Mouse (Mus musculus): ENCODE measurements at regions not wholly inside any gene's neighbourhood (a gene's known extent, or its start where the extent isn't known, plus 50 kb on each side); places are given as distances from the start of the nearest gene placed in this dataset.

DNA sequence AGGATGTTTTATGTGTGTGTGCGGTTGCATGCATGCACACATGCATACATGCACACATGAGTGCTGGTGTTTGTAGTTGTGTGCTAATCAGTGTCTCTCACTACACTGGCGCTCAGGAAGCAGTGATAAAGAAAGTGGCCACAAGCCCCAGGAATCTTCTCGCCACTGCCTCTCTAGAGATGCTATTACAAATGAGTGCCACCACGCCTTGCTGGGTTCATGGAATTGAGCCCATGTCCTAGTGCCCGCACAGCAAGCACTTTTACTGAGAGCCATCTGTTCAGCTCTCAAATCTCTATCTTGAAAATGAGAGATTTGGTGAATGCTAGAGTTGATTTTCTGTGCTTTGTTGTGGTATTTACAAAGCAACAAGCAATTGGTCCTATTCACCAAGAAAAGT, 373.3 kb downstream of the Lpin1 start:
- Histone ChIP-seq H3K4me3 (replicated peaks; ENCODE audit: low read length) (no peak overlapping the region), H3K36me3 (ENCODE audit: insufficient read depth, low read length) (no peaks in the 10 kb centered on the region), H3K9me3 (ENCODE audit: low read length) (no peaks in the 10 kb centered on the region), H3K27me3 (ENCODE audit: insufficient read depth, low read length) (no peaks in the 10 kb centered on the region), H3K4me1 (replicated peaks; ENCODE audit: low read depth, low read length) (no peaks in the 10 kb centered on the region)
- no peak for TF ChIP-seq CTCF (conservative IDR thresholded peaks at IDR 0.05; ENCODE audit: low read length)
- TF ChIP-seq NANOG (IDR thresholded peaks at IDR 0.05; ENCODE audit: borderline replicate concordance, low read length) = no peak
- no peak for TF ChIP-seq POU5F1 (IDR thresholded peaks at IDR 0.05; ENCODE audit: borderline replicate concordance, low read length)

DNA sequence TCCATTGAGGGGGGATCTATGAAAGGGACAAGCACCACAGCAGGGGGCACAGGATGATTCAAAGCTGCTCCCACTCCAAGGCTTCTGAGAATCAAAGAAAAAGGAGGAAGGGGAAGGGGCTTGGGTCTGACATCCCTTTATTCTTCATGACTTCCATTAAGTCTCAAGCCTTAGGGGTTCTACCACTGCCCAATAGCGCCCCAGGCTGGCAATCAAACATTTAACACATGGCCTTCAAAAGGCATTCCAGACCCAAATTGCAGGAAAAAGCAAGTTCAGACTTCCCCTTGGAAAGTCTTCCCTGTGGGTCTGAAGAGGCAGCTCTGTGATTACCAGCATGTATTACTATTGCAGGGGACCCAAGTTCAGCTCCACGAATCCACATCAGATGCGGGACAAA, 377.2 kb downstream of the Lpin1 start:
- Histone ChIP-seq H3K4me3 (replicated peaks; ENCODE audit: low read length) (no peak overlapping the region), H3K27me3 (ENCODE audit: insufficient read depth, low read length) (no peaks in the 10 kb centered on the region), H3K36me3 (ENCODE audit: insufficient read depth, low read length) (no peaks in the 10 kb centered on the region), H3K4me1 (replicated peaks; ENCODE audit: low read depth, low read length) (no peaks in the 10 kb centered on the region), H3K9me3 (ENCODE audit: low read length) (no peaks in the 10 kb centered on the region)
- TF ChIP-seq POU5F1 (IDR thresholded peaks at IDR 0.05; ENCODE audit: borderline replicate concordance, low read length) (no peak), CTCF (conservative IDR thresholded peaks at IDR 0.05; ENCODE audit: low read length) (no peak), NANOG (IDR thresholded peaks at IDR 0.05; ENCODE audit: borderline replicate concordance, low read length) (no peak)

GRCm38 (mm10) chr12:16232828-16233227, 377.9 kb downstream of the Lpin1 start:
- no peaks in the 10 kb centered on the region for H3K9me3 ChIP-seq (ENCODE audit: low read length)
- no peak overlapping the region for H3K4me3 ChIP-seq (replicated peaks; ENCODE audit: low read length)
- no peaks in the 10 kb centered on the region for H3K4me1 ChIP-seq (replicated peaks; ENCODE audit: low read depth, low read length)
- no peaks in the 10 kb centered on the region for H3K27me3 ChIP-seq (ENCODE audit: insufficient read depth, low read length)
- TF ChIP-seq POU5F1 (IDR thresholded peaks at IDR 0.05; ENCODE audit: borderline replicate concordance, low read length) = no peak
- no peak for TF ChIP-seq CTCF (conservative IDR thresholded peaks at IDR 0.05; ENCODE audit: low read length)
- no peak for TF ChIP-seq NANOG (IDR thresholded peaks at IDR 0.05; ENCODE audit: borderline replicate concordance, low read length)
- no peaks in the 10 kb centered on the region for H3K36me3 ChIP-seq (ENCODE audit: insufficient read depth, low read length)

DNA sequence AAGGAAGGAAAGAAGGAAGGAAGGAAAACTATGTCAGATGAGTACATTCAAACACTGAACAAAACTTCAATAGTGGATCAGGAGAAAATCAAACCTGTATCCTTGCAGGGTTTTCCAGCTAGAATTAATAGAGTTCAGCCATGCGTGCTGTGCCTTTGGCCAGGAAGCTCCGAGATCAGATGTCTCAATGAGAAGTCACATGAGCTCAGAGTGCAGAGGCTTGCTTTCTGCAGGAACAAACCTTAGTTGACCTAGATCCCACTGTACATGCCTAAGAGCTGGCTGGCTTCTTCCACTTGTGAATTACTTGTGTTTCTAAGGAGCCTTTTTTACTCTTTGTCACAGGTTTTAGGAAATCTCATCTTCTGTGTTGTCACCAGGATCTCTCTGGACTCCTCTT, 378.7 kb downstream of the Lpin1 start:
- Histone ChIP-seq H3K27me3 (ENCODE audit: insufficient read depth, low read length) (no peaks in the 10 kb centered on the region), H3K36me3 (ENCODE audit: insufficient read depth, low read length) (no peaks in the 10 kb centered on the region), H3K4me3 (replicated peaks; ENCODE audit: low read length) (no peak overlapping the region), H3K4me1 (replicated peaks; ENCODE audit: low read depth, low read length) (no peaks in the 10 kb centered on the region), H3K9me3 (ENCODE audit: low read length) (no peaks in the 10 kb centered on the region)
- TF ChIP-seq NANOG (IDR thresholded peaks at IDR 0.05; ENCODE audit: borderline replicate concordance, low read length) (no peak), CTCF (conservative IDR thresholded peaks at IDR 0.05; ENCODE audit: low read length) (no peak), POU5F1 (IDR thresholded peaks at IDR 0.05; ENCODE audit: borderline replicate concordance, low read length) (no peak)

DNA sequence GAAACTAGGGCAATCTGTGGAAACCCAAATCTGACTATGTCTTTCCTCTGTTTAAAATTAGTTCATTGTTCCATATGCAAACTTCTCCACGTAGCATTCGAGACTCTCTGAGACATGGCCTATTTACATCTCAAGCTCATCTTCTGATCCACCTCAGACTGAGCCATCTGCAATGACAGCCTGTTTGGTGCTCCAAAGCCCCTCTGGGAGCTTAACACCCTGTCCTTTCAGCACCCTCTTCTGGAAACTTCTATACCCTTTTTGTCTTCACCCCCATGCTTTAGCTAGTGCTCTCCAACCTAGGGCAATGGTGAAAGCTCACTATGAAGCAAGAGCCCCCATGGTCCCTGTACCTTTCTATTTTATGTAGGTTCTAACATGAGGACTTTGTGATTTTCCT, 379.7 kb downstream of the Lpin1 start:
- Histone ChIP-seq H3K4me3 (replicated peaks; ENCODE audit: low read length) (no peak overlapping the region), H3K4me1 (replicated peaks; ENCODE audit: low read depth, low read length) (no peaks in the 10 kb centered on the region), H3K27me3 (ENCODE audit: insufficient read depth, low read length) (no peaks in the 10 kb centered on the region), H3K9me3 (ENCODE audit: low read length) (no peaks in the 10 kb centered on the region), H3K36me3 (ENCODE audit: insufficient read depth, low read length) (no peaks in the 10 kb centered on the region)
- no peak for TF ChIP-seq POU5F1 (IDR thresholded peaks at IDR 0.05; ENCODE audit: borderline replicate concordance, low read length)
- no peak for TF ChIP-seq NANOG (IDR thresholded peaks at IDR 0.05; ENCODE audit: borderline replicate concordance, low read length)
- no peak for TF ChIP-seq CTCF (conservative IDR thresholded peaks at IDR 0.05; ENCODE audit: low read length)

GRCm38 (mm10) chr12:16225428-16225827, 385.3 kb downstream of the Lpin1 start:
- H3K4me3 ChIP-seq (replicated peaks; ENCODE audit: low read length) = no peak overlapping the region
- no peaks in the 10 kb centered on the region for H3K36me3 ChIP-seq (ENCODE audit: insufficient read depth, low read length)
- H3K4me1 ChIP-seq (replicated peaks; ENCODE audit: low read depth, low read length) = no peaks in the 10 kb centered on the region
- TF ChIP-seq CTCF (conservative IDR thresholded peaks at IDR 0.05; ENCODE audit: low read length) (no peak), NANOG (IDR thresholded peaks at IDR 0.05; ENCODE audit: borderline replicate concordance, low read length) (no peak), POU5F1 (IDR thresholded peaks at IDR 0.05; ENCODE audit: borderline replicate concordance, low read length) (no peak)
- no peaks in the 10 kb centered on the region for H3K27me3 ChIP-seq (ENCODE audit: insufficient read depth, low read length)
- no peaks in the 10 kb centered on the region for H3K9me3 ChIP-seq (ENCODE audit: low read length)

DNA sequence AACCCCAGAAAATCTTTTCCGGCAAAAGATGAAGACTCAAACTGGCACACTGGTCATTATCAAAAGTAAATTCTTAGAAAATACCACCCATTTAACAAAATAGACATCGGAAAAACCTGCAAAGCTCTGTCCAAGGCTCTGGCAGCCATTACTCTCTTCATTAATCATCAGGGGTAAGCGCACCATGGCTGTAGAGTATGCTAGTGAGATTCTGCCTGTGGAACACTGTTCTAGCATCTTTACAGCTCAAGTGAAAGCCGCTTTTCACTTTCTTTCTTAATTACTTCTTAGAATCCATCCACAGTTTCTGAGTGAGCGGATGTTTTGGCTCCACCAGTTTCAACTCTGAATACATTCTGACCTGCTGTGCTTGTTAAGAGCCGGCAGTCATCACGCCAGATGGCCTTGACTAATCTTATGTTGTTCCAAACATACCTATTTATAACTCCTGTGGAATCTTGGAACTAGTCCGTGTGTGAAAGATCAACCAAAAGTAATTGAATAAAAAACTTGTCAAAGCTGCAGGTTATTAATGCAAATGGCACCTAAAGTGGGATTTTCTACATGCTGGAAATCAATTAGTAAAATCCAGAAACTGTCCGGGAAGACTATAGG, 387.8 kb downstream of the Lpin1 start:
- Histone ChIP-seq H3K27me3 (ENCODE audit: insufficient read depth, low read length) (no peaks in the 10 kb centered on the region), H3K9me3 (ENCODE audit: low read length) (no peaks in the 10 kb centered on the region), H3K36me3 (ENCODE audit: insufficient read depth, low read length) (no peaks in the 10 kb centered on the region), H3K4me3 (replicated peaks; ENCODE audit: low read length) (no peak overlapping the region), H3K4me1 (replicated peaks; ENCODE audit: low read depth, low read length) (no peaks in the 10 kb centered on the region)
- no peak for TF ChIP-seq POU5F1 (IDR thresholded peaks at IDR 0.05; ENCODE audit: borderline replicate concordance, low read length)
- no peak for TF ChIP-seq CTCF (conservative IDR thresholded peaks at IDR 0.05; ENCODE audit: low read length)
- TF ChIP-seq NANOG (IDR thresholded peaks at IDR 0.05; ENCODE audit: borderline replicate concordance, low read length) = no peak

DNA sequence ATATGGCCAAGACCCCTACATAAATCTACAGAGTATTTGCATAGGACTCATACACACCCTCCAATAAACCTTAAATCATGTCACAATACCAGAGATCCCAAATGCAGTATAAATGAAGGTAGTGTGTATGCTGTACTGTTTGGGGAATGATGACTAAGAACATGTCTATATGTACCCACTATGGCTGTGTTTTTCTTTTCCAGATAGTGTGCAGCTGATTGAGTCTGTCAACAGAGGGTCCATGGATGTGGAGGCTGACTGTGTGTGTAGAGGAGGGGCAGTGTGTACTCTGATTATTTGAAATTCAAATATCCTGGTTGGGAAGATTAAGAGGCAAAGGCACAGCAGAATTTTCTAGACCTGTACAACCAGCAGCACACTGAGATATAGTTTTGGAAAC, 388.6 kb downstream of the Lpin1 start:
- TF ChIP-seq POU5F1 (IDR thresholded peaks at IDR 0.05; ENCODE audit: borderline replicate concordance, low read length) (no peak), CTCF (conservative IDR thresholded peaks at IDR 0.05; ENCODE audit: low read length) (no peak), NANOG (IDR thresholded peaks at IDR 0.05; ENCODE audit: borderline replicate concordance, low read length) (no peak)
- Histone ChIP-seq H3K4me3 (replicated peaks; ENCODE audit: low read length) (no peak overlapping the region), H3K4me1 (replicated peaks; ENCODE audit: low read depth, low read length) (no peaks in the 10 kb centered on the region), H3K9me3 (ENCODE audit: low read length) (no peaks in the 10 kb centered on the region), H3K27me3 (ENCODE audit: insufficient read depth, low read length) (no peaks in the 10 kb centered on the region), H3K36me3 (ENCODE audit: insufficient read depth, low read length) (no peaks in the 10 kb centered on the region)

GRCm38 (mm10) chr12:16221142-16221541, 389.6 kb downstream of the Lpin1 start:
- H3K4me1 ChIP-seq (replicated peaks; ENCODE audit: low read depth, low read length) = no peaks in the 10 kb centered on the region
- H3K4me3 ChIP-seq (replicated peaks; ENCODE audit: low read length) = no peak overlapping the region
- no peak for TF ChIP-seq CTCF (conservative IDR thresholded peaks at IDR 0.05; ENCODE audit: low read length)
- no peak for TF ChIP-seq NANOG (IDR thresholded peaks at IDR 0.05; ENCODE audit: borderline replicate concordance, low read length)
- no peak for TF ChIP-seq POU5F1 (IDR thresholded peaks at IDR 0.05; ENCODE audit: borderline replicate concordance, low read length)
- no peaks in the 10 kb centered on the region for H3K36me3 ChIP-seq (ENCODE audit: insufficient read depth, low read length)
- no peaks in the 10 kb centered on the region for H3K27me3 ChIP-seq (ENCODE audit: insufficient read depth, low read length)
- H3K9me3 ChIP-seq (ENCODE audit: low read length) = no peaks in the 10 kb centered on the region
